Mouse (Mus musculus) frontal cortex, adult (tissue): ENCODE measurements at regions not wholly inside any gene's neighbourhood (a gene's known extent, or its start where the extent isn't known, plus 50 kb on each side); places are given as distances from the start of the nearest gene placed in this dataset.

Experiments used
- ATAC-seq: cut with Nextera tagmentation; 2 replicates; pipeline ENCODE4 v1.9.2; 2017; ENCODE audit warnings: mild to moderate bottlenecking, moderate library complexity, mixed read lengths; ENCODE audit not compliant: low TSS enrichment

GRCm38 (mm10) chr11:13237198-13237597 lies 772.4 kb upstream of the Cobl start:
- peak; percentile 81 for ATAC-seq
